Mouse (Mus musculus) liver, postnatal 0 days (tissue): ENCODE results near the gene U2surp. TPM values are rescaled to one million over a fixed set of nuclear protein-coding genes. Genes with fewer than 3 reads are reported as not detected.

Source experiments
- ATAC-seq: fragments of 200-750 bp; cut with Nextera tagmentation; 2 replicates; pipeline ENCODE4 v1.8.0; 2017; ENCODE audit warnings: mild to moderate bottlenecking, moderate library complexity
- DNase-seq: peaks from one replicate; pipeline ENCODE4 v3.0.0-alpha.2; 2016
- H3K27ac ChIP-seq: fragments of 300-500 bp; sonication (generic); 2 replicates; pipeline ENCODE4 v1.5.1; 2014; ENCODE audit warnings: antibody characterized with exemption, moderate library complexity, mild to moderate bottlenecking, low read depth
- H3K27me3 ChIP-seq: fragments of 300-500 bp; sonication (generic); 2 replicates; pipeline ENCODE4 v1.6.1; 2014; ENCODE audit warnings: low read length, control low read depth, mixed read lengths; ENCODE audit not compliant: insufficient read depth
- H3K36me3 ChIP-seq: fragments of 300-500 bp; sonication (generic); replicated peaks from 2 replicates; pipeline ENCODE4 v1.6.1; 2014; ENCODE audit warnings: mild to moderate bottlenecking, control low read depth, low read length, moderate library complexity, mixed read lengths; ENCODE audit not compliant: insufficient read depth
- H3K4me1 ChIP-seq: fragments of 300-500 bp; sonication (generic); 2 replicates; pipeline ENCODE4 v1.6.1; 2014; ENCODE audit warnings: antibody characterized with exemption, mild to moderate bottlenecking, control low read depth; ENCODE audit not compliant: insufficient read depth
- H3K4me2 ChIP-seq: fragments of 300-500 bp; sonication (generic); 2 replicates; pipeline ENCODE4 v1.6.1; 2014; ENCODE audit warnings: low read depth, mild to moderate bottlenecking, low read length, moderate library complexity, mixed read lengths
- H3K4me3 ChIP-seq: fragments of 300-500 bp; sonication (generic); 2 replicates; pipeline ENCODE4 v1.5.1; 2014; ENCODE audit warnings: low read depth, low read length
- H3K9ac ChIP-seq: fragments of 300-500 bp; sonication (generic); replicated peaks from 2 replicates; pipeline ENCODE4 v1.6.1; 2014; ENCODE audit warnings: mild to moderate bottlenecking, moderate library complexity
- H3K9me3 ChIP-seq: fragments of 300-500 bp; sonication (generic); 2 replicates; pipeline ENCODE4 v1.6.1; 2016; ENCODE audit warnings: mild to moderate bottlenecking, control low read depth, low read length, mixed read lengths
- CTCF ChIP-seq: sonication (generic); IDR thresholded peaks from 2 replicates; pipeline ENCODE4 v1.5.1; 2016; ENCODE audit warnings: antibody characterized with exemption, low read depth
- EP300 ChIP-seq: IDR thresholded peaks from 2 replicates; pipeline ENCODE4 v1.6.1; 2016; ENCODE audit warnings: antibody characterized with exemption, low read depth, mild to moderate bottlenecking
- WGBS: fragments of 180-500 bp; shearing (Covaris S2); extraction: QIAGEN DNeasy Blood & Tissue Kit; methylation state at CpG from one replicate; pipeline ENCODE4 v1.1.7; 2014; ENCODE audit not compliant: insufficient replicate concordance; 5-methylcytosine and 5-hydroxymethylcytosine counted together
- polyA plus RNA-seq: library from polyadenylated mRNA; unstranded; fragments of >200 nt; fragmentation: Nextera tagmentation; extraction: Ambion mirVana; gene quantifications from 2 replicates; pipeline ENCODE4 v1.2.1, GENCODE M21; 2015

Gene U2surp
- polyA plus RNA-seq = 56.5 and 60.9 TPM in 2 replicates

DNA sequence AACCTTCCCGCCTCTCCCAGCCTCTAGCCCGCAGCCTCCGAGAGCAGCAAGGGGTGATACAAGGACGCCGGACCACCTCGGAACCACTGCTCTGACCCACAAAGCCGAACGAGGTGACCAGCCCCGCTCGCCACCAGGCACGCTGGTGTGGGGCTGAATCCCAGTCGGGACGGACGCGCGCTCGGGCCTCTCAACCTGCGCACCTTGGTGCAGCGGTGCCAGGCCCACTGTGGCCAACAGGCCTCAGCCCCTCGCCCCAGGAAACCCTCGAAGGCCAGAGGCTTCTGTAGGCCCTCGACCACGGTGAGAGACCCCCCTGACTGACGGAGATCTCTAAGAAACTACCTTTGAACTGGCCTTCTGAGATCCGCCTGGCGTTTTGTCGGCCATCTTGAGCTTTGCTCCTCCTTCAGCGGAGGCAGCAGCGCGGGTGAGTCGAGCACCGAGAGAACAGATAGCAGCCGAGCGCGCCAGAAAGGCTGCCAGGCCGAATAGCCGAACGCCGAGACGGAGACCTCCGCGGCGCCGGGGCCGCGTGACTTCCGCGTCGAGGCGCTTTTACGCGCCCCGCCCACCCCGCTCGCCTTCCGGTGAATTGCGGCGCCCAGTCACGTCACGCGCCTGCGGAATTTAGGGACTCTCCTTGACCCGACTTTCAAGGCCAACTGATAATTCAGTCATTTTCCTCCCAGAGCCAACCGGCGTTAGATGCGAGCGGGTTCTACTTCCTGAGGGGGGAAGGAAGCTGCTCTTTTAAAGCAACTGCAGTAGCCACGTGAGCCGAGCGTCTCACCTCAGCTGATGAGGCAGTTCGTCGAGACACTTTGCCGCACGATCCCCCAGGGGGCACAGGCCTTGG lies at the start of gene U2surp:
Gene U2surp (minus strand): TSS at position 525 of the 859 bp plus-strand sequence.
- Histone ChIP-seq H3K4me2 (peak within 1 kb of the TSS; percentile 96), H3K4me3 (peak within 1 kb of the TSS; percentile 100), H3K27me3 (no peaks in the 10 kb centered on the region), H3K27ac (peak within 1 kb of the TSS; percentile 95), H3K36me3 (no peaks in the 10 kb centered on the region; the same call in 1 of the 2 replicates), H3K9me3 (no peaks in the 10 kb centered on the region), H3K9ac (peak within 1 kb of the TSS; percentile 99), H3K4me1 (peaks cover 14% of the 10 kb centered on the region)
- DNase-seq (peak; percentile 97), ATAC-seq (peak; percentile 97)
- peak; percentile 72; the same call in 1 of the 2 replicates for TF ChIP-seq EP300
- peak; percentile 40 for TF ChIP-seq CTCF
- under 1% methylated on average over 69 of the region's 74 CpGs for whole genome bisulfite sequencing

DNA sequence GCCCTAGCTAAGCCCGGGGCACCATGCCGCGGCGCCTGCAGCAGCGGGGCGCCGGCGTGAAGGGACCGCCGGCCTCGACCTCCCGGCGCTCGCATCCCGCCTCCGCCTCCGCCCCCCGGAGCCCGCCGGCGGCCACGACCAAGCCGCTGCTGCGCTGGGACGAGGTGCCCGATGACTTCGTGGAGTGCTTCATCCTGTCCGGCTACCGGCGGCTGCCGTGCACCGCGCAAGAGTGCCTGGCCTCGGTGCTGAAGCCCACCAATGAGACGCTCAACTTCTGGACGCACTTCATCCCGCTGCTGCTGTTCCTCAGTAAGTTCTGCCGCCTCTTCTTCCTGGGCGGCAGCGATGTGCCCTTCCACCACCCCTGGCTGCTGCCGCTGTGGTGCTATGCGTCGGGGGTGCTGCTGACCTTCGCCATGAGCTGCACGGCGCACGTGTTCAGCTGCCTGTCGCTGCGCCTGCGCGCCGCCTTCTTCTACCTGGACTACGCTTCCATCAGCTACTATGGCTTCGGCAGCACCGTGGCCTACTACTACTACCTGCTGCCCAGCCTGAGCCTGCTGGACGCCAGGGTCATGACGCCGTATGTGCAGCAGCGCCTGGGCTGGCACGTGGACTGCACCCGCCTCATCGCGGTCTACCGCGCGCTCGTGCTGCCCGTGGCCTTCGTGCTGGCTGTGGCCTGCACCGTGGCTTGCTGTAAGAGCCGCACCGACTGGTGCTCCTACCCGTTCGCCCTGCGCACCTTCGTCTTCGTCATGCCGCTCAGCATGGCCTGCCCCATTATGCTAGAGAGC lies 48.3 kb upstream of the U2surp start:
- DNase-seq (peak; percentile 67), ATAC-seq (peak; percentile 32)
- Histone ChIP-seq H3K4me3 (peak overlapping the region; percentile 70), H3K27me3 (peaks cover 22% of the 10 kb centered on the region; the same call in 1 of the 2 replicates), H3K36me3 (peaks cover 3% of the 10 kb centered on the region; the same call in 1 of the 2 replicates), H3K27ac (peak overlapping the region; percentile 86), H3K4me2 (peak overlapping the region; percentile 86), H3K9ac (peak overlapping the region; percentile 77), H3K9me3 (no peaks in the 10 kb centered on the region), H3K4me1 (peaks cover 35% of the 10 kb centered on the region)
- TF ChIP-seq EP300 (no peak), CTCF (no peak)
- WGBS = 6% methylated on average over 70 of the region's 78 CpGs

DNA sequence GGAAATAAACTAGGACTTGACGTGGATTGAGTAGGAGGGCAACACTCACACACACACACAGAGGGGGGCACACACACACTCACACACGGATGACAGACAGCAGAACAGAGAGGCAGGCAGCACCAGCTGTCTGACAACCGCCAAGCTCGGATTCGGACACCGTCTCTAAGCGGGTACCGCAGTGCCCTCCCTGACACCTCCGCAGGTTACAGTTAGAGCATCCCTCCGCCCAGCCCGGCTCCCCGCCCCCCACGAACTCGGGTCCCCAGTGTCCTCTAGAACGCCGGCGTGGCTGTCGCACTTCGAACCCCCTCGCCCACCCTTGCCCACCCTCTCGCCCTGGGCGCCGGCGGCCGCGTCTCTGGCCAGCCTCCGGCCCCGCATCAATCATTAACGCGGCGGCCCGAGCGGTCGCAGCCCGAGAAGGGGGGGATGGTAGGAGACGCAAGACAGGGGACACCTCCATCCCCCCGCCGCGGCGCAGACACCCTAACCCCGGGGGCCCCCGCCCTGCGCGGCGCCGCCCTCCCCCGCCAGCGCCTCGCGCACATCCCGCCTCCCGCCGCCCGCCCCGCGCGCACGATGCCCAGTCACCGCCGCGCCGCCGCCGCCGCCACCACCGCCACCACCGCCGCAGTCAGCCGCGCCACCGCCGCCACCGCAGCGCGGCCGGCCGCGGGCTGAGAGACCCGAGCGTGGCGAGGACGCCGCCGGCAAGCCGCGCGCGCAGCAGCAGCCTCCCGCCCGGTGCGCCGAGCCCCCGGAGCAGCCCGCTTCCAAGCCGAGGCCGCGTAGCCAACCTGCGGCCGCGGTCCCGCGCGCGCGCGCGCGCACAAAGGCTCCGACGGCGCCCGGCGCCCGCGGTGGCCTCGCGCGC lies 47.5 kb upstream of the U2surp start, which contains the start of gene Paqr9:
Gene Paqr9 (plus strand): TSS at position 599 of the 877 bp plus-strand sequence.
- H3K9ac ChIP-seq = peak within 1 kb of the TSS; percentile 77
- H3K36me3 ChIP-seq = peaks cover 3% of the 10 kb centered on the region; the same call in 1 of the 2 replicates
- DNase-seq = peak; percentile 86
- ATAC-seq = peak; percentile 72
- peak within 1 kb of the TSS; percentile 86 for H3K27ac ChIP-seq
- H3K4me1 ChIP-seq = peaks cover 39% of the 10 kb centered on the region
- peak within 1 kb of the TSS; percentile 86 for H3K4me2 ChIP-seq
- WGBS = under 1% methylated on average over 50 of the region's 118 CpGs
- H3K27me3 ChIP-seq = peaks cover 22% of the 10 kb centered on the region; the same call in 1 of the 2 replicates
- no peaks in the 10 kb centered on the region for H3K9me3 ChIP-seq
- peak within 1 kb of the TSS; percentile 70 for H3K4me3 ChIP-seq
- TF ChIP-seq CTCF = no peak
- TF ChIP-seq EP300 = no peak

DNA sequence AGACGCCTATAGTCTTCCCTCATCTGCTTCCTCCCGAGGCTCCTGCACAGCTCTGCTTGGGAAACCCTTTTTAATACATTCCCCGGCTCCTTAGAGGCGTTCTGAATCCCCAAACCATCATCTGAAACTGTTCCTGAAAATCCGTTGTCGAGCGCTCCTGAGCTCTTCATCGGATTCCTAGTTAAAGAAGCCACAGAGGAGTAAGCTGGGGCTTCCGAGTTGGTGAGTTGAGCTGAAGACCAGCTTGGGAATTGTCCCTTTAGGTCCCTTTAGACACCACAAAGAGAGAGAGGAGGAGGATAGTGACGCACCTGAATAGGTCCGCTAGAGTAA lies 46.9 kb upstream of the U2surp start:
- DNase-seq (no peak), ATAC-seq (no peak)
- H3K9me3 ChIP-seq = no peaks in the 10 kb centered on the region
- H3K4me2 ChIP-seq = peak overlapping the region; percentile 86
- peak overlapping the region; percentile 86 for H3K27ac ChIP-seq
- H3K4me1 ChIP-seq = peaks cover 42% of the 10 kb centered on the region
- no peaks in the 10 kb centered on the region; the same call in 1 of the 2 replicates for H3K36me3 ChIP-seq
- peak overlapping the region; percentile 77 for H3K9ac ChIP-seq
- TF ChIP-seq CTCF (no peak), EP300 (no peak)
- WGBS = 13% methylated on average over 11 of the region's 11 CpGs
- peak overlapping the region; percentile 70 for H3K4me3 ChIP-seq
- H3K27me3 ChIP-seq = peaks cover 22% of the 10 kb centered on the region; the same call in 1 of the 2 replicates

DNA sequence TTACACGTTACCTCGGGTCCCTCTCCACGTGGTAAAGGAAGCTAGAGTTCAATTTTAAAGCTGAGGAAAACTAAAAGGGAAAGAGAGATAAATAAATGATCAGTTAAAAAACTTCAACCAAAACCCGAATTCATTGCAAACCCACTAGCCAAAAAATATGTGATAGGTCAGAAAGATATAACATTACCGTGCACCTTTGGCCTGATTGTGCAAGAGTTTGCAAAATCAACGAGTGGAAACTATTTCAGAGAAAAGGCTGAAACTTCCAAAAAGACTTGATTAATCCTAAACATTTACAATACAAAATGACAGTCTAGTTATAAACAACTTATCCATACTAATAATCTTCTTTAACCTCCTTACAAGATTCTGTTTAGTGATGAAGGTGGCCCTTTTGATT lies 45.9 kb upstream of the U2surp start:
- Histone ChIP-seq H3K27me3 (peaks cover 22% of the 10 kb centered on the region; the same call in 1 of the 2 replicates), H3K4me3 (no peak overlapping the region), H3K4me1 (peaks cover 51% of the 10 kb centered on the region), H3K27ac (peak overlapping the region; percentile 92), H3K9me3 (no peaks in the 10 kb centered on the region), H3K36me3 (no peaks in the 10 kb centered on the region), H3K4me2 (peak overlapping the region; percentile 86), H3K9ac (no peak overlapping the region)
- DNase-seq (no peak), ATAC-seq (no peak)
- TF ChIP-seq CTCF (no peak), EP300 (peak; percentile 68; the same call in 1 of the 2 replicates)
- WGBS = 37% methylated on average over 6 of the region's 6 CpGs
